Mouse (Mus musculus) forebrain, embryonic 13.5 days (tissue): ENCODE data around the gene Ccdc28b. TPM values are rescaled to one million over a fixed set of nuclear protein-coding genes. Genes with fewer than 3 reads are reported as not detected.

ENCODE experiments used
- ATAC-seq: fragments of 200-750 bp; cut with Nextera tagmentation; 2 replicates; pipeline ENCODE4 v1.8.0; 2017
- H3K27ac ChIP-seq: fragments of 300-500 bp; sonication (generic); 2 replicates; pipeline ENCODE4 v1.5.1; 2015; ENCODE audit warnings: inconsistent platforms, mild to moderate bottlenecking, moderate library complexity
- H3K27me3 ChIP-seq: fragments of 300-500 bp; sonication (generic); 2 replicates; pipeline ENCODE4 v1.6.1; 2015; ENCODE audit warnings: mild to moderate bottlenecking, inconsistent platforms
- H3K36me3 ChIP-seq: fragments of 300-500 bp; sonication (generic); 2 replicates; pipeline ENCODE4 v1.6.1; 2015; ENCODE audit warnings: mild to moderate bottlenecking, inconsistent platforms; ENCODE audit not compliant: poor library complexity, severe bottlenecking
- H3K4me1 ChIP-seq: fragments of 300-500 bp; sonication (generic); 2 replicates; pipeline ENCODE4 v1.6.1; 2015; ENCODE audit warnings: inconsistent platforms
- H3K4me2 ChIP-seq: fragments of 300-500 bp; sonication (generic); 2 replicates; pipeline ENCODE4 v1.6.1; 2015; ENCODE audit warnings: inconsistent platforms, mild to moderate bottlenecking, moderate library complexity
- H3K4me3 ChIP-seq: fragments of 300-500 bp; sonication (generic); 2 replicates; pipeline ENCODE4 v1.5.1; 2015; ENCODE audit warnings: mild to moderate bottlenecking, inconsistent platforms
- H3K9ac ChIP-seq: fragments of 300-500 bp; sonication (generic); 2 replicates; pipeline ENCODE4 v1.6.1; 2015; ENCODE audit warnings: mild to moderate bottlenecking, inconsistent platforms
- H3K9me3 ChIP-seq: fragments of 300-500 bp; sonication (generic); replicated peaks from 2 replicates; pipeline ENCODE4 v1.6.1; 2016; ENCODE audit warnings: inconsistent platforms
- WGBS: fragments of 180-500 bp; shearing (Covaris S2); methylation state at CpG from one replicate; pipeline ENCODE4 v1.1.7; 2015; 5-methylcytosine and 5-hydroxymethylcytosine counted together
- polyA plus RNA-seq: library from polyadenylated mRNA; unstranded; fragments of >200 nt; fragmentation: Nextera tagmentation; extraction: Ambion mirVana; gene quantifications from 2 replicates; pipeline ENCODE4 v1.2.1, GENCODE M21; 2015

Ccdc28b gene
- polyA plus RNA-seq, 1 experiment from 2014 or later = 104 TPM

DNA sequence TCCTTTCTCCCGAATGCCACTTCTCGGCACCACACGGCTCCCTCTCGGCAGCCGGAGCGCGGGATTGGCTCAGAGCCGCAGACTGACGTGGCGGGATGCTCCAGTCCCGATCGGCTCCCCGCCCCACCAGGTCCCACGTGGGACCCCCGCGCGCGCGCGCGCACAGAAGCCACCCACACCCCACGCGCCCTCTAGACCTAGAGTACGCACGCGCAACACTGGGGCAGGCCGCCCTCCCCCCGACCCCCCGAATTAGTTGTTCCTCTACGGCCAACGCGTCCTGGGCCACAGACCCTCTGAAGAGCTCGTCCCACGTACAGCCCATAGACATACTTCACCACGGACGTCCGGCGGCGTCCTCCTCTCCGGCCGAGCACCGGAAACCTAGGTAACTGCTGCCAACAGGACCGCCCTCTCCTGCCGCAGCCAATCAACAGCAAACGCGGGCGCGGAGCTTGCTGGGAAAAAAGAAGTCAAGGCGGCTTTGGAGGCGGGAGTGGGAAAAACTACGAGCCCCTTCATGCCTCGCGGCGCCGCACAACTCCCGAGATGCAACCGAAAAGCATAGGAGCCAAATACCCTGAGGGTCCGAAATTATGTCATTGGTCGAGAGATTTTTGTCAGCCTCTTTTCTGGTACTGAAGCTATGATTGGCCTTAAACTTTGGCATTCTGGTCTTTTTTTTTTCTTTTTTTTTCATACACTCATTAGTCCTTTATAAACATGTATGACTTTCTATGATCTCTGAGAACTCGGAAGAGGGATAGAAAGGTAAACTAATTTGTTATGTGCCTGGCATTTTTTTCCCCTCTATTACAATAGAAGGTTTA is 17.1 kb upstream of the Ccdc28b start, which contains the start of gene Txlna:
TSS of gene Txlna (minus strand) at position 428 of the 830 bp plus-strand sequence.
- peak; percentile 96 for ATAC-seq
- peak within 1 kb of the TSS; percentile 75 for H3K4me3 ChIP-seq
- peaks cover 44% of the 10 kb centered on the region for H3K36me3 ChIP-seq
- H3K9me3 ChIP-seq = no peaks in the 10 kb centered on the region
- H3K4me1 ChIP-seq = peaks cover 38% of the 10 kb centered on the region
- peak within 1 kb of the TSS; percentile 92 for H3K9ac ChIP-seq
- under 1% methylated on average over 60 of the region's 60 CpGs for WGBS
- H3K4me2 ChIP-seq = peak within 1 kb of the TSS; percentile 96
- H3K27ac ChIP-seq = peak within 1 kb of the TSS; percentile 92
- no peaks in the 10 kb centered on the region for H3K27me3 ChIP-seq

DNA sequence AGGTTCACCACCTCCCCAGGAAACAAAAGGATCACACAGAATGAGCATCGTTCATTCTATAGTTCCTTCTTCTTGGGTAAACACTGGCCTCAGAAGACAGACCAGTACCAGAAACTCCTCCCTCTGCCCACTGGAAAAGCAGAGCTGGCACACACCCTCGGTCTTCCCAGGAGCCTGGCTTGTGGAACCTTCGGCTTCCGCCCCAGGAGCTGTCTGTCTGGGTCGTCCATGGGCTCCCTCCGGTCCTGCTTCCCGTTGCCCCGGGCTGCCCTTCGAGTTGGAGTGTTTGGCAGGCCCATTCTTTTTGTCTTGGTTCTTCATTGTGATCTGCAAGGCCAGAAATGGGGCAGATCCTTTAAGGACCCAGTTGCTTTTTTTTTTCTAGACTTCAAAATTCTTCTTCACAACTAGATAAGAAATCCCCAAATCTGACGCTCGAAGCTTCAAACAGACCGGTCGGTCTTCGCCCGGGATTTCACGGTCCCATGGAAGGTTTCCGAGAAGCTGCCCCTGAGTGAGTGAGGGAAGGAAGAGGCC is 16.4 kb upstream of the Ccdc28b start:
- H3K27ac ChIP-seq = peak overlapping the region; percentile 92
- ATAC-seq = 0 out of 2 replicates have a peak, but pooled peaks have one; percentile 30
- H3K9ac ChIP-seq = peak overlapping the region; percentile 92
- H3K4me3 ChIP-seq = peak overlapping the region; percentile 75
- peaks cover 38% of the 10 kb centered on the region for H3K4me1 ChIP-seq
- H3K36me3 ChIP-seq = peaks cover 44% of the 10 kb centered on the region
- H3K9me3 ChIP-seq = no peaks in the 10 kb centered on the region
- peak overlapping the region; percentile 96 for H3K4me2 ChIP-seq
- H3K27me3 ChIP-seq = no peaks in the 10 kb centered on the region
- WGBS = 3% methylated on average over 17 of the region's 17 CpGs

DNA sequence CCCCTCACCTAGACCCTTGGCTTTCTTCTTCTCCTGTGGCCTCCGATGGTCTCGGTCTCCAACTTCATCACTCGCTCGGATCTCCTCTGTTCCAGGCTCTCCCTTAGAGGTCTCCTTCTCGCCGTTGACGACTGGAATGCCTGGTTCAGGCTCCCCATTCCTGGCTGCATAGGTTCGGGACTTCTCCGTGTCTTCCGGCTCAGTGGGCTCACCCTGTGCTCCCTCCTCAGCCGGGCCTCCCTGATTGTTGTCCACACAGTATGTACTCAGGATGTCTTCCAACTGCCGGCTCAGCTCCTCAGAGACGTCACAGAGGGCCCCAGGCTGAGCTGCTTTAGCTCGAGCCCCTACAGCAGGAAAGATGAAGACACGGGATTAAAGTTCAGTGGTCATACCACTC is 15.5 kb upstream of the Ccdc28b start:
- Histone ChIP-seq H3K36me3 (peaks cover 51% of the 10 kb centered on the region), H3K9me3 (no peaks in the 10 kb centered on the region), H3K9ac (peak overlapping the region; percentile 92), H3K27ac (no peak overlapping the region), H3K4me3 (peak overlapping the region; percentile 75), H3K4me2 (peak overlapping the region; percentile 96), H3K27me3 (no peaks in the 10 kb centered on the region), H3K4me1 (peaks cover 38% of the 10 kb centered on the region)
- WGBS = 87% methylated on average over 15 of the region's 15 CpGs
- no peak for ATAC-seq

DNA sequence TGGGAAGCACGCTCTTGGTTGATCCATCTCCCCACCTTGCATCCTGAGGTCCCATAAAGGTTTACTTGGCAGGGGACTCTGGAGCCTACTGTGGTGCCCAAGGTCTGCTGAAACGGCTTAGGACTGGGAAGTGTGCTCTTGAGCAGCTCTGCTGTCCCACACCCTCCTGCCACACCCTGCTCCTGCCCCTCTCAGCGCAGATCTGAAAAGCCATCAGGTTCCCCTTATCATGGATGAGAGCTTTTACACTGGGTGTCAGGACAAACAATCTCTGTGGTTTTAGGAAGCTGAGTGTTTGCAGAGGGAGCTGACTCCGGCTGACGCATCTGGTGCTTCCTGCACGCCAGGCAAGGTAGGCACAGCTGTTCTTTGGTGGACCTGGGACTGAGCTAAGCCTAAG is 10.1 kb upstream of the Ccdc28b start:
- H3K27ac ChIP-seq = no peak overlapping the region
- no peak overlapping the region for H3K9ac ChIP-seq
- WGBS = 96% methylated on average over 6 of the region's 6 CpGs
- H3K27me3 ChIP-seq = no peaks in the 10 kb centered on the region
- H3K9me3 ChIP-seq = no peaks in the 10 kb centered on the region
- no peak overlapping the region for H3K4me3 ChIP-seq
- H3K36me3 ChIP-seq = peaks cover 97% of the 10 kb centered on the region
- peaks cover 27% of the 10 kb centered on the region for H3K4me1 ChIP-seq
- H3K4me2 ChIP-seq = no peak overlapping the region
- ATAC-seq = no peak

DNA sequence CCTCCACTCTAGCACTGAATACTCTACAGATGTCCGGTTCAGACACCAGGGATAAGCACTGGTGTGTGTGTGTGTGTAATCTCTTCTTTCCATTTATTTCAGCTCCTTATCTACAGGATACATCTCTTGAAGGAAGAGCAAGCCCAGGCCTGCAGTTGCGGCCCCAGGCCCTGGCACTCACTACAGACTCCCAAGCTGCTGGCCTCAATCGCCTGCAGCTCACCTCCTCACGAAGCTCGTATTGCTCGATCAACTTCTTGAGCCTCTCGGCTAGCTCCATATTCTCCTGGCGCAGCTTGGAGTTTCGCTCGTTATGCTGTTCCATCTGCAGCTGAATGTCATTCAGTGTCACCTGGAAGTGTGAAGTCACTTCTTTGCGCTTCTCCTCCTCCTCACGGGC is 8.1 kb upstream of the Ccdc28b start:
- H3K9ac ChIP-seq = peak overlapping the region; percentile 0; the same call in 1 of the 2 replicates
- H3K27me3 ChIP-seq = no peaks in the 10 kb centered on the region
- peaks cover 12% of the 10 kb centered on the region; the same call in 1 of the 2 replicates for H3K4me1 ChIP-seq
- no peaks in the 10 kb centered on the region for H3K9me3 ChIP-seq
- no peak overlapping the region for H3K27ac ChIP-seq
- H3K4me2 ChIP-seq = no peak overlapping the region
- 87% methylated on average over 12 of the region's 12 CpGs for WGBS
- no peak for ATAC-seq
- H3K4me3 ChIP-seq = no peak overlapping the region
- H3K36me3 ChIP-seq = peaks cover 100% of the 10 kb centered on the region

DNA sequence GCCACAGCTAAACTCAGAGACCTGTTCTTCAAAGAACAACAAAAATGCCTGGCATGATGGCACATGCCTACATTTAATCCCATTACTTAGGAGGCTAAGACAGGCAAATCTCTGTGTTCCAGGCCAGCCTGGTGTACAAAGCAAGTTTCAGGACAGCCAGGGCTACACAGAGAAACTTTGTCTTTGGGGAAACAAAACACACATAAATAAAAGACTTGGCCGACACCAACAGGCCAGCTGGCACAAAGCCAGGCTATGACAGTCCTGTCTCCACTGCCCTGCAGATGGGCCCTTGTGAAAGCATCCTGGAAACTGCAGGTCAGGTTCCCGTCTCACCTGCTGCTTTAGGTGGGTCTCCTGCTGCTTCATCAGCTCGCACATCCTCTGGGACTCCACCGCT is 7.2 kb upstream of the Ccdc28b start:
- Histone ChIP-seq H3K4me2 (no peak overlapping the region), H3K9ac (0 out of 2 replicates have a peak overlapping the region, but pooled peaks have one; percentile 0), H3K27ac (no peak overlapping the region), H3K4me3 (no peak overlapping the region), H3K27me3 (no peaks in the 10 kb centered on the region), H3K4me1 (0 out of 2 replicates have a peak, but pooled peaks cover 14% of the 10 kb centered on the region), H3K9me3 (no peaks in the 10 kb centered on the region), H3K36me3 (peaks cover 100% of the 10 kb centered on the region)
- no peak for ATAC-seq
- WGBS = 72% methylated on average over 4 of the region's 4 CpGs

DNA sequence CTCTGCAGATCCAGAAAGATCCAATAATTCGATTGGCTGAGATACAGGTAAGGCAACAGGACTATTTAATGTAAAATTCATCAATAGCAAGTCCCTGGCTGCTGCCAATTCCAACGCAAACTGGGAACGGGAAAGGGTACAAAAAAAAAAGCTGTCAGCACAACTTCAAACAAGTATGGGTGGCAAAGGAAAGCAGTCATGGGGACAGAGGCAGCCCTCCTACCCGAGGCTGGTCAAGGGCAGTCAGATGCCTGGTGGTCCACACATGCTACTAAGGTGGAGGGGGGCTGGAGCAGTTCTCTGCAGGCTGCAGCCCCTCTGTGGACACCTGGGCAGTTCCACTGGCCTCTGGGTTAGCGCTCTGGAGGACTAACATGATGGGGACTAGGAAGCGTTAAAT is 2.3 kb upstream of the Ccdc28b start:
- H3K27me3 ChIP-seq = no peaks in the 10 kb centered on the region
- 0 out of 2 replicates have a peak overlapping the region, but pooled peaks have one; percentile 1 for H3K4me2 ChIP-seq
- no peak overlapping the region for H3K4me3 ChIP-seq
- ATAC-seq = no peak
- WGBS = 82% methylated on average over 6 of the region's 6 CpGs
- peaks cover 56% of the 10 kb centered on the region for H3K36me3 ChIP-seq
- H3K4me1 ChIP-seq = peaks cover 46% of the 10 kb centered on the region
- no peaks in the 10 kb centered on the region for H3K9me3 ChIP-seq
- H3K27ac ChIP-seq = no peak overlapping the region
- H3K9ac ChIP-seq = no peak overlapping the region

DNA sequence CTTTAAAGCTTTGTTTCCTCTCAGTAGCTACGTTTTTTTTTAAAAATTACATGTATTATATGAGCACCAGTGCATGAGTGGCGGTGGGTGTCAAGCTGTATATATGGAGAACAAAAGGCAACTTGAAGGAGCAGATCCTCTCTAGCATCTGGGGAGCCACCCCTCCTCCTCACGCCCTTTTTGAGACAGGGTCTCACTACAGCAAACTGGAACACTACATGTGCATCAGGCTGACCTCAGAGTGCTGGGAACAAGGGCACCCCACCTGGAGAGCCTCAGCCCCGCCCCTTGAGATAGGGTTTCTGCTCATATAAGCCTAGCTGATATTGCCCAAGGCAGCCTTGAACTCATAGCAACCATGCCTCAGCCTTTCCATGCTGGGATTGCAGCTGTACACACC is 1.7 kb upstream of the Ccdc28b start:
- peaks cover 44% of the 10 kb centered on the region for H3K4me1 ChIP-seq
- no peak for ATAC-seq
- peaks cover 55% of the 10 kb centered on the region for H3K36me3 ChIP-seq
- H3K4me3 ChIP-seq = no peak overlapping the region
- H3K27me3 ChIP-seq = no peaks in the 10 kb centered on the region
- WGBS = 45% methylated on average over 4 of the region's 4 CpGs
- H3K27ac ChIP-seq = peak overlapping the region; percentile 93
- peak overlapping the region; percentile 82 for H3K4me2 ChIP-seq
- H3K9me3 ChIP-seq = no peaks in the 10 kb centered on the region
- peak overlapping the region; percentile 83; the same call in 1 of the 2 replicates for H3K9ac ChIP-seq

DNA sequence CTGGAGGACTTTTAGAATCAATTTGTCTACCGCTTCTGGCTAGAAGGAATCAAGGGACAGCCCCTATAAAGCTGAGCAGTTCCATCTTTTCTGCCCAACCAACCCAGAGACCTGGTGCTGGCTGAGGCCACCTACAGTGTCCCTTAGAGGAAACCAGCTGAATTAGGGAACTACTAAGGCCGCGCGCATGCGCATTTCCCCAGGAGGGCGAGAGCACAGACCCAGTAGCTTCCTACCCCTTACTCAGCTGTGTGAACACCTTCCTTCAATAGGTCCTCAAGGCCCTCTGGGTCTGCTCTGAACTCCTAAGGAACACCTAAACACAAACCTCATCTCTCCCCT is 1.3 kb upstream of the Ccdc28b start:
- ATAC-seq = 0 out of 2 replicates have a peak, but pooled peaks have one; percentile 1
- under 1% methylated on average over 6 of the region's 6 CpGs for WGBS

DNA sequence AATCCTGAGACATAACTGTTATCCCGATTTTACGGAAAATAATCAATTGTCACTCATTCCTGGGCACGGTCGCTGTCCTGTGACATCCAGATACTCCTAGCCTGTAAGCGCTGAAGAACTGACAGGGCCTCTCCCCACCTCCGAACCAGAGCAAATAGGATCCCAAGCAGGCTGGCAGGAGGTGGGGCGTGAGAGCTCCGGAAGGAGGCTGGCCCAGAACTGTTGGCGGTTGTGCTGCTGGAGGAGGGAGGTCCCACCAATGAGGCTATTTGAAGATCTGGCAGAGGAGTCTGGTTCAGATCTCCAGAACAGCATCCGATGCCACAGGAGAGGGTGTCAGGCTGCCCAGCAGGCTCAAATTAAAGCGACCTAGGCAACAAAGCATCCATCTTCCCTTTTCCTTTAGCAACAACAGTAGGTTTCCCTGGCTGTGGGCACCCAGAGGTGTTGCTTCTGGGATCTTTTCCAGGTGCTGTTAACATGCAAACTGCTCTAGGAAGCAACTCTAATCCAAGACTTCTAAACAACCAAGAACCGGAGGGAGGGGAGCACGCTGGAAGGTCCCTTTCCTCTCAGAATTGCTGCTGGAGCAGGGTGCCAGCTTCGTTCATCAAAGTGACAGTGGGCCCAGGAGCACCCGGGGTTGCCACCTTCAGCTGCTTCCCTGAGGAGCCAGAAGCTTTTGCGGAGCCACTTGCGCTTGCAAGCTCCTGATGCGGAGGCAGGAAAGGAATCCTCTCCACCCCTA is 708 bp upstream of the Ccdc28b start:
- peaks cover 44% of the 10 kb centered on the region for H3K4me1 ChIP-seq
- peak overlapping the region; percentile 82 for H3K4me2 ChIP-seq
- H3K27me3 ChIP-seq = no peaks in the 10 kb centered on the region
- 1% methylated on average over 18 of the region's 18 CpGs for WGBS
- peak overlapping the region; percentile 93 for H3K27ac ChIP-seq
- peaks cover 46% of the 10 kb centered on the region for H3K36me3 ChIP-seq
- H3K4me3 ChIP-seq = peak overlapping the region; percentile 59
- no peaks in the 10 kb centered on the region for H3K9me3 ChIP-seq
- peak; percentile 95 for ATAC-seq
- H3K9ac ChIP-seq = peak overlapping the region; percentile 83

More for the DNA sequence above, 1.3 kb upstream of the Ccdc28b start:
- H3K4me1 ChIP-seq = peaks cover 44% of the 10 kb centered on the region
- peak overlapping the region; percentile 83 for H3K9ac ChIP-seq
- H3K4me2 ChIP-seq = peak overlapping the region; percentile 82
- H3K4me3 ChIP-seq = peak overlapping the region; percentile 59
- H3K27me3 ChIP-seq = no peaks in the 10 kb centered on the region
- H3K36me3 ChIP-seq = peaks cover 52% of the 10 kb centered on the region
- H3K9me3 ChIP-seq = no peaks in the 10 kb centered on the region
- H3K27ac ChIP-seq = peak overlapping the region; percentile 93

DNA sequence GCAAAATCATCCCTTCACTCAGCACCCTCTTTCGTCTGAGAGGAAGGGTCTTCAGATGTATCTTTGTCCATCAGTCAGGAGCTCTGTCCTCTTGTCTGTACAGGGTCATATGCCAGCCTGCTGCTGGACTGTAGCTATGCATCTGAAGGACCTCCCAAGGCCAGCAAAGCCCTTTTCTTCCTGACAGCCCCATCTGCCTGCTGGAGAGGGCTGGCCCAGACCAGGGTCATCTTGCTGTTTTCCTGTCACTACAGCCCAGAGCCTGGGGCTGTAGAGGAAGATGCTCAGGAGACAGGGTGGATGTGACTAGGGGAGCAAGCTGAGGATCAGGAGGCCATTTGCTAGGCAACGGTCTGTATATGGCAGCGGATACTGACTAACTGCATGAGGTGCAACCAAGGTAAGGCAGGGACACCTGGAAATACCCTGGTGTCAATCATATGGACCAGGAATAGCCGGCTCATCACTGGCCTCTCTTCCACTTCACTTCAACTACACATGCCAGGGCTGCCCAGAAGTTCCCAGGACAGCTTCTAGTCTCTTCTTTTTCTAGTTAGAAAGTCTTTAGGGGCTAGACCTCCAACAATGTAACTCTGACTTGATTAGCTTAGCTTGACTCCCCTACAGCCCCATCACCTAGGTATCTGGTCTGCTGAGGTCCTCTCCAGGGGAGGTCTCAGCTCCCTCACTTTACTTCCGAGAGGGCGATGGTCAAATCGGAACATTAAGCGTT is 778 bp downstream of the Ccdc28b start:
- WGBS = 23% methylated on average over 8 of the region's 8 CpGs
- peaks cover 32% of the 10 kb centered on the region for H3K36me3 ChIP-seq
- peaks cover 52% of the 10 kb centered on the region for H3K4me1 ChIP-seq
- H3K27ac ChIP-seq = peak overlapping the region; percentile 93
- no peaks in the 10 kb centered on the region for H3K27me3 ChIP-seq
- H3K9me3 ChIP-seq = no peaks in the 10 kb centered on the region
- peak overlapping the region; percentile 83 for H3K9ac ChIP-seq
- no peak for ATAC-seq
- peak overlapping the region; percentile 82 for H3K4me2 ChIP-seq
- peak overlapping the region; percentile 59 for H3K4me3 ChIP-seq
